Mouse (Mus musculus) spleen, adult 2 months (tissue): Measurements from ENCODE around the gene Cntn2.

Source experiments
- CTCF ChIP-seq: fragments of 200-500 bp; IDR thresholded peaks from 2 replicates; pipeline ENCODE4 v1.5.1; 2011; ENCODE audit warnings: mild to moderate bottlenecking, inconsistent platforms; ENCODE audit not compliant: insufficient read depth, insufficient read length, insufficient replicate concordance; ENCODE audit errors: extremely low read depth
- POLR2A ChIP-seq: fragments of 200-500 bp; IDR thresholded peaks from 2 replicates; pipeline ENCODE4 v1.6.1; 2011; ENCODE audit warnings: low read depth, low read length, inconsistent platforms

DNA sequence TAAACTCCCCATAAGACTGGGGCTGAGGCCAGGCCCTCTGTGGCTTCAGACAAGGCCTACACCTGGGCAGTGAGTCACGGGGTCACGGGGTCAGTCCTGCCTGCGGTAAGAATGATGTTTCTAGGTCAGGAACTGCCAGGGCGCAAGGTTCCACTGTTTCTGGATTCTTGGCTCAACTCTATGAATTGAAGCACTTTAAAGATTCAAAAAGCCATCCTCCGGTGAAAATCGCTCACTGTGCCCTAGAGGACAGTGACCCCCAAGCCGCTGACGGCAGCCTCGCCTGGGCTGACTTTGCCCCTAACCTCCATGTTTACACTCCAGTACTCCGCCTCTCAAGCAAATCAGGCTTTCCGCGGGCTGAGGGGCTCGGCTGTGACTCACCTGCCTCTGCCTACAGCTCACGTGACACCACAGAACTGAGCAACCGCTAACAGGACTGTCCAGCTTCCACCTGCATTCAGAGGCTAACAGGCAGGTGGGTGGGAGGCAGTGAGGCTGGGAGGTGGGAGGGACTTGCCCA, 43.7 kb upstream of the Cntn2 start:
- TF ChIP-seq CTCF = no peak
- no peak for TF ChIP-seq POLR2A
